Mouse (Mus musculus): ENCODE data around the gene Loxl4. TPM values are rescaled to one million over a fixed set of nuclear protein-coding genes. Genes with fewer than 3 reads are reported as not detected.

Gene Loxl4
- total and polyA plus RNA-seq, 3 experiments, result 0.19 TPM; not detected in 2

- H3K36me3 ChIP-seq (replicated peaks in 1 of 2; ENCODE audit: control insufficient read depth in 1 of 2, insufficient read depth in 1 of 2, low read length in 1 of 2), result peaks cover 6 to 38% of the 10 kb centered on the region in 2 experiments
- dilution Hi-C loops (cut with MboI; ENCODE audit: extremely low pct_ligation_motif_present, extremely low pct_unique_long_range_greater_than_20kb, low sequenced_read_pairs), result no loop called here
- no peak for DNase-seq (ENCODE audit: extremely low read depth)
- H3K9me3 ChIP-seq (replicated peaks; ENCODE audit: low read length), result no peaks in the 10 kb centered on the region
- H3K4me3 ChIP-seq (replicated peaks in 1 of 3; ENCODE audit: low read depth in 2 of 3, low read length in 2 of 3, poor library complexity in 1 of 3), result no peak overlapping the region
- H3K79me2 ChIP-seq (replicated peaks; ENCODE audit: control insufficient read depth, extremely low read depth, insufficient read depth, poor library complexity, severe bottlenecking), result no peaks in the 10 kb centered on the region
- no peaks in the 10 kb centered on the region for H3K27me3 ChIP-seq (replicated peaks)
- no peak overlapping the region for H3K4me2 ChIP-seq (ENCODE audit: insufficient read depth, low read depth, poor library complexity, severe bottlenecking)
- H3K4me1 ChIP-seq (ENCODE audit: control insufficient read depth in 1 of 2, insufficient read depth in 2 of 2), result 0 out of 4 replicates have a peak, but pooled peaks cover 0 to 3% of the 10 kb centered on the region in 2 experiments
- in situ Hi-C loops (cut with MboI; ENCODE audit: low pct_ligation_motif_present, low pct_unique_long_range_greater_than_20kb, low sequenced_read_pairs), result no loop called here
- TF ChIP-seq ELF1 (IDR thresholded peaks at IDR 0.05; ENCODE audit: low read depth, low read length) (no peak), ETS1 (conservative IDR thresholded peaks at IDR 0.05; ENCODE audit: low read depth, low read length) (no peak), NRF1 (IDR thresholded peaks at IDR 0.05; ENCODE audit: low read depth, low read length) (no peak), PAX5 (IDR thresholded peaks at IDR 0.05; ENCODE audit: low read length) (no peak), MXI1 (IDR thresholded peaks at IDR 0.05; ENCODE audit: low read depth, low read length) (no peak), NELFE (IDR thresholded peaks at IDR 0.05; ENCODE audit: low read depth, low read length) (no peak), JUN (IDR thresholded peaks at IDR 0.05; ENCODE audit: insufficient read depth, low read depth, low read length) (no peak), ZKSCAN1 (IDR thresholded peaks at IDR 0.05; ENCODE audit: borderline replicate concordance, low read depth, low read length) (no peak), EP300 (IDR thresholded peaks at IDR 0.05; ENCODE audit: low read length) (no peak), E2F4 (IDR thresholded peaks at IDR 0.05; ENCODE audit: insufficient replicate concordance, low read depth, low read length) (no peak), TBP (conservative IDR thresholded peaks at IDR 0.05; ENCODE audit: low read depth, low read length) (no peak), ZMIZ1 (IDR thresholded peaks at IDR 0.05; ENCODE audit: low read depth, low read length) (no peak), RCOR1 (conservative IDR thresholded peaks at IDR 0.05; ENCODE audit: low read depth, low read length) (no peak), USF2 (conservative IDR thresholded peaks at IDR 0.05; ENCODE audit: low read depth, low read length) (no peak), MAFK (IDR thresholded peaks at IDR 0.05; ENCODE audit: insufficient replicate concordance, low read length) (no peak)
- no peak overlapping the region for H3K9ac ChIP-seq (ENCODE audit: insufficient read depth, low read depth)
- no peak overlapping the region for H3K27ac ChIP-seq (ENCODE audit: insufficient read depth, low read depth)
Observed at GRCm38 (mm10) chr19:42597286-42597685, 15.3 kb downstream of the Loxl4 start.

DNA sequence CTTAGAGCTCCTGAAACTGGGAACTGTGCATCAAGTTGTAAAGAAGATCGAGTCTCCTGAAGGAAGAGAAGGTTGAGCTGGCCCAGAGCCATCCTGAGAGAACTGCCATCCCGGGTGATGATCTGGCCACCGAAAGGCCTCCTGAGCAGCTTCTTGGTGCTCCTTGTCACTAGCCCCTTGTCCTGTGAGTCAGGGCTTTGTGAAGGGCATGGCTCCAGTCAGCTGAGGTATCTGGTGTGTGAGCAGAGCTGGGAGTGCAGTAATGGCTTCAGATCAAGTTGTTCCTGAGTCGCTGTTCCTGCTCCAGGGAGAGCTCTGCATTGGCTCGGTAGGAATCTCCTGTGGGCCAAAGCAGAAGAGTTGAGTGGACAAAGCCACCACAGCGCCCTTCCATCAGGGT lies 17.5 kb downstream of the Loxl4 start:
- Histone ChIP-seq H3K9me3 (replicated peaks; ENCODE audit: low read length) (no peaks in the 10 kb centered on the region), H3K4me3 (replicated peaks in 1 of 3; ENCODE audit: low read depth in 2 of 3, low read length in 2 of 3, poor library complexity in 1 of 3) (no peak overlapping the region), H3K27me3 (replicated peaks) (no peaks in the 10 kb centered on the region), H3K79me2 (replicated peaks; ENCODE audit: control insufficient read depth, extremely low read depth, insufficient read depth, poor library complexity, severe bottlenecking) (no peaks in the 10 kb centered on the region), H3K36me3 (replicated peaks in 1 of 2; ENCODE audit: control insufficient read depth in 1 of 2, insufficient read depth in 1 of 2, low read length in 1 of 2) (peaks cover 19 to 57% of the 10 kb centered on the region in 2 experiments), H3K9ac (ENCODE audit: insufficient read depth, low read depth) (no peak overlapping the region), H3K27ac (ENCODE audit: insufficient read depth, low read depth) (no peak overlapping the region), H3K4me2 (ENCODE audit: insufficient read depth, low read depth, poor library complexity, severe bottlenecking) (no peak overlapping the region), H3K4me1 (ENCODE audit: control insufficient read depth in 1 of 2, insufficient read depth in 2 of 2) (0 out of 4 replicates have a peak, but pooled peaks cover 0 to 3% of the 10 kb centered on the region in 2 experiments)
- in situ Hi-C loops (cut with MboI; ENCODE audit: low pct_ligation_motif_present, low pct_unique_long_range_greater_than_20kb, low sequenced_read_pairs) (no loop called here), dilution Hi-C loops (cut with MboI; ENCODE audit: extremely low pct_ligation_motif_present, extremely low pct_unique_long_range_greater_than_20kb, low sequenced_read_pairs) (no loop called here)
- no peak for TF ChIP-seq PAX5 (IDR thresholded peaks at IDR 0.05; ENCODE audit: low read length)
- TF ChIP-seq KAT2A (IDR thresholded peaks at IDR 0.05; ENCODE audit: insufficient replicate concordance, low read length), result no peak
- TF ChIP-seq POLR2A (IDR thresholded peaks at IDR 0.05; ENCODE audit: low read depth, low read length), result no peak
- no peak for TF ChIP-seq SMC3 (IDR thresholded peaks at IDR 0.05; ENCODE audit: low read depth, low read length)
- TF ChIP-seq MEF2A (IDR thresholded peaks at IDR 0.05; ENCODE audit: borderline replicate concordance, low read depth, low read length), result no peak
- no peak for TF ChIP-seq CHD1 (IDR thresholded peaks at IDR 0.05; ENCODE audit: low read depth, low read length)
- no peak for TF ChIP-seq MXI1 (IDR thresholded peaks at IDR 0.05; ENCODE audit: low read depth, low read length)
- no peak for TF ChIP-seq RAD21 (IDR thresholded peaks at IDR 0.05; ENCODE audit: low read depth, low read length)
- no peak for TF ChIP-seq TCF12 (IDR thresholded peaks at IDR 0.05; ENCODE audit: low read depth, low read length)
- no peak for TF ChIP-seq CHD2 (IDR thresholded peaks at IDR 0.05; ENCODE audit: low read length)
- no peak for TF ChIP-seq MAFK (IDR thresholded peaks at IDR 0.05; ENCODE audit: insufficient replicate concordance, low read length)
- TF ChIP-seq ZC3H11A (IDR thresholded peaks at IDR 0.05; ENCODE audit: low read depth, low read length), result no peak
- no peak for TF ChIP-seq ELF1 (IDR thresholded peaks at IDR 0.05; ENCODE audit: low read depth, low read length)
- TF ChIP-seq BHLHE40 (IDR thresholded peaks at IDR 0.05; ENCODE audit: low read depth, low read length), result no peak
- no peak for DNase-seq (ENCODE audit: extremely low read depth)
